Mouse (Mus musculus): ENCODE data around the gene Rapgefl1. TPM values are rescaled to one million over a fixed set of nuclear protein-coding genes. Genes with fewer than 3 reads are reported as not detected.

The Rapgefl1 gene
- total and polyA plus RNA-seq, 3 experiments, result 0.58 to 1.4 TPM; not detected in 1

GRCm38 (mm10) chr11:98837231-98837704, 683 bp downstream of the Rapgefl1 start:
- Histone ChIP-seq H3K4me1 (ENCODE audit: control insufficient read depth in 1 of 2, insufficient read depth in 2 of 2, low read length in 2 of 2) (peaks cover 0 to 5% of the 10 kb centered on the region in 2 experiments; a peak in 1 of 4 replicates), H3K27ac (ENCODE audit: control insufficient read depth, low read depth, low read length) (no peak overlapping the region), H3K79me2 (ENCODE audit: control insufficient read depth, insufficient read depth, low read length, poor library complexity) (no peaks in the 10 kb centered on the region; the same call in 1 of the 2 replicates), H3K36me3 (ENCODE audit: control insufficient read depth in 1 of 2, insufficient read depth in 2 of 2, low read length in 2 of 2) (peaks cover 3 to 8% of the 10 kb centered on the region in 2 experiments), H3K27me3 (ENCODE audit: control insufficient read depth in 1 of 2, insufficient read depth in 2 of 2, low read length in 2 of 2) (no peaks in the 10 kb centered on the region), H3K4me3 (ENCODE audit: control insufficient read depth in 1 of 2, insufficient read depth in 1 of 2, low read depth in 2 of 2, low read length in 2 of 2) (peak overlapping the region; percentile 75 to 98; a peak in 3 of 4 replicates), H3K9ac (ENCODE audit: control insufficient read depth, low read depth, low read length, poor library complexity, severe bottlenecking) (peak overlapping the region; percentile 11; the same call in 1 of the 2 replicates), H3K9me3 (replicated peaks; ENCODE audit: insufficient read depth, low read length) (no peaks in the 10 kb centered on the region)
- DNase-seq (ENCODE audit: low read depth, low spot score), result no peak
- TF ChIP-seq MYB (IDR thresholded peaks at IDR 0.05; ENCODE audit: low read depth, low read length) (no peak), CHD1 (IDR thresholded peaks at IDR 0.05; ENCODE audit: low read depth, low read length) (no peak), MAFK (IDR thresholded peaks at IDR 0.05; ENCODE audit: borderline replicate concordance, low read depth, low read length) (no peak), CTCF (IDR thresholded peaks at IDR 0.05 in 2 of 3, conservative IDR thresholded peaks at IDR 0.05 in 1 of 3; ENCODE audit: control insufficient read depth in 1 of 3, insufficient read depth in 1 of 3, low read depth in 2 of 3, low read length in 3 of 3, poor library complexity in 1 of 3, severe bottlenecking in 1 of 3) (peak in 2 of 3 experiments; percentile 11 to 31; a peak in 2 of 6 replicates)

DNA sequence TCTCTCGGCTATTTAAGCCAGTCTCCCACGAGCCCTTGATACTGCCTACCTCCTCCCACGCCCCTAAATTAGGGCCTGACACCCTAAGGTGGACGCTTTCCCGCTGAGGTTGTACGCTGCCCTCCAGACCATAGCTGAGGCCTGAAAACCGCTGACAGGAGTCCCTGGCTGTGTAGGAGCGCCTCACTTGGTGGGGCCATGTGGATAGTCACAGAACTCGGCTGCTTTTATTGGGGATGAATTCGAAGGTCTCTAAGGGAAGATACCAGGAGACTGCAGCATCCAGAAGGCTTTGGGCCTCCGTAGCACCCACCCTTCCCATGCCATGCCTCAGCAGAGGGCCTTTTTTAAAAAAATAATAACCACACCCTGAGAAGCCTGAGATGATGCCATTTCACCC, 1.3 kb downstream of the Rapgefl1 start:
- H3K9ac ChIP-seq (ENCODE audit: control insufficient read depth, low read depth, low read length, poor library complexity, severe bottlenecking), result no peak overlapping the region
- H3K79me2 ChIP-seq (ENCODE audit: control insufficient read depth, insufficient read depth, low read length, poor library complexity), result no peaks in the 10 kb centered on the region; the same call in 1 of the 2 replicates
- no peak for TF ChIP-seq MXI1 (IDR thresholded peaks at IDR 0.05; ENCODE audit: low read depth, low read length)
- no peak for TF ChIP-seq TAL1 (IDR thresholded peaks at IDR 0.05; ENCODE audit: low read length)
- no peak for TF ChIP-seq ELF1 (IDR thresholded peaks at IDR 0.05; ENCODE audit: low read depth, low read length)
- peaks cover 0 to 5% of the 10 kb centered on the region in 2 experiments; a peak in 1 of 4 replicates for H3K4me1 ChIP-seq (ENCODE audit: control insufficient read depth in 1 of 2, insufficient read depth in 2 of 2, low read length in 2 of 2)
- peaks cover 3 to 4% of the 10 kb centered on the region in 2 experiments; a peak in 3 of 4 replicates for H3K36me3 ChIP-seq (ENCODE audit: control insufficient read depth in 1 of 2, insufficient read depth in 2 of 2, low read length in 2 of 2)
- no peaks in the 10 kb centered on the region for H3K9me3 ChIP-seq (replicated peaks; ENCODE audit: insufficient read depth, low read length)
- H3K27ac ChIP-seq (ENCODE audit: control insufficient read depth, low read depth, low read length), result no peak overlapping the region
- no peaks in the 10 kb centered on the region for H3K27me3 ChIP-seq (ENCODE audit: control insufficient read depth in 1 of 2, insufficient read depth in 2 of 2, low read length in 2 of 2)
- DNase-seq (ENCODE audit: low read depth, low spot score), result no peak
- no peak overlapping the region for H3K4me3 ChIP-seq (ENCODE audit: control insufficient read depth in 1 of 2, insufficient read depth in 1 of 2, low read depth in 2 of 2, low read length in 2 of 2)

DNA sequence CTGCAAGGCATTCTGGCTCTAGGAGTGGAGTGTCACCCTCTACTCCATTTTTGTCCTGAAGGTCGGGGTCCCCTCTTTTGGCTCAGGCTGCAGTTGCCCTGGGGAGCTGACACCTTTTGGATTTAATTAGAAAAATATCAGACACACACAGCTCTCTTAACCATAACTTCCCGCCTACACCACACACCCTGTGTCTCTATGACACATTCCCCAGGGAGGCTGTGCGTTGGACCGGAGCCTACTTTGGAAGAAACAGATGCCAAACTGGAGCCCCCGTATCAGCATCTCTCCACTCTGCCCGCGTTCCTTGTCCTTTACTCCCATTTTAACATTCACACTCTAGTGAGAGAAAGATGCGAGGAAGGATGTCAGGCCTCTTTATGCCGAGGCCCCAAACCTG, 1.9 kb downstream of the Rapgefl1 start:
- no peaks in the 10 kb centered on the region for H3K27me3 ChIP-seq (ENCODE audit: control insufficient read depth in 1 of 2, insufficient read depth in 2 of 2, low read length in 2 of 2)
- no peaks in the 10 kb centered on the region; the same call in 1 of the 2 replicates for H3K79me2 ChIP-seq (ENCODE audit: control insufficient read depth, insufficient read depth, low read length, poor library complexity)
- DNase-seq (ENCODE audit: low read depth, low spot score), result no peak
- TF ChIP-seq POLR2AphosphoS5 (IDR thresholded peaks at IDR 0.05; ENCODE audit: borderline replicate concordance, low read depth, low read length) (no peak), POLR2AphosphoS2 (IDR thresholded peaks at IDR 0.05; ENCODE audit: low read length) (no peak), TAL1 (IDR thresholded peaks at IDR 0.05; ENCODE audit: low read length) (no peak), MAFK (IDR thresholded peaks at IDR 0.05; ENCODE audit: borderline replicate concordance, low read depth, low read length) (no peak), TCF12 (IDR thresholded peaks at IDR 0.05; ENCODE audit: low read depth, low read length) (no peak), MYB (IDR thresholded peaks at IDR 0.05; ENCODE audit: low read depth, low read length) (no peak), USF1 (IDR thresholded peaks at IDR 0.05; ENCODE audit: low read depth, low read length) (no peak), NRF1 (IDR thresholded peaks at IDR 0.05; ENCODE audit: insufficient read depth, low read depth, low read length, poor library complexity, severe bottlenecking) (no peak), CHD2 (IDR thresholded peaks at IDR 0.05; ENCODE audit: low read length) (no peak), CHD1 (IDR thresholded peaks at IDR 0.05; ENCODE audit: low read depth, low read length) (no peak), MYC (IDR thresholded peaks at IDR 0.05; ENCODE audit: low read depth, low read length) (no peak), EP300 (IDR thresholded peaks at IDR 0.05; ENCODE audit: low read depth in 1 of 2, low read length in 2 of 2) (no peak), MXI1 (IDR thresholded peaks at IDR 0.05; ENCODE audit: low read depth, low read length) (no peak), GATA1 (IDR thresholded peaks at IDR 0.05; ENCODE audit: low read depth, low read length) (no peak), NELFE (IDR thresholded peaks at IDR 0.05; ENCODE audit: low read depth, low read length) (no peak), ETS1 (IDR thresholded peaks at IDR 0.05; ENCODE audit: low read depth, low read length) (no peak), HCFC1 (IDR thresholded peaks at IDR 0.05; ENCODE audit: low read depth, low read length) (no peak), ZC3H11A (IDR thresholded peaks at IDR 0.05; ENCODE audit: low read depth, low read length) (no peak)
- no peak overlapping the region for H3K9ac ChIP-seq (ENCODE audit: control insufficient read depth, low read depth, low read length, poor library complexity, severe bottlenecking)
- peaks cover 0 to 5% of the 10 kb centered on the region in 2 experiments; a peak in 1 of 4 replicates for H3K4me1 ChIP-seq (ENCODE audit: control insufficient read depth in 1 of 2, insufficient read depth in 2 of 2, low read length in 2 of 2)
- H3K4me3 ChIP-seq (ENCODE audit: control insufficient read depth in 1 of 2, insufficient read depth in 1 of 2, low read depth in 2 of 2, low read length in 2 of 2), result no peak overlapping the region
- H3K9me3 ChIP-seq (replicated peaks; ENCODE audit: insufficient read depth, low read length), result no peaks in the 10 kb centered on the region
- peaks cover 2 to 3% of the 10 kb centered on the region in 2 experiments; a peak in 3 of 4 replicates for H3K36me3 ChIP-seq (ENCODE audit: control insufficient read depth in 1 of 2, insufficient read depth in 2 of 2, low read length in 2 of 2)
- H3K27ac ChIP-seq (ENCODE audit: control insufficient read depth, low read depth, low read length), result no peak overlapping the region

Measured in MEL (cell line).